Mouse (Mus musculus): ENCODE data around the gene Acap3.

DNA sequence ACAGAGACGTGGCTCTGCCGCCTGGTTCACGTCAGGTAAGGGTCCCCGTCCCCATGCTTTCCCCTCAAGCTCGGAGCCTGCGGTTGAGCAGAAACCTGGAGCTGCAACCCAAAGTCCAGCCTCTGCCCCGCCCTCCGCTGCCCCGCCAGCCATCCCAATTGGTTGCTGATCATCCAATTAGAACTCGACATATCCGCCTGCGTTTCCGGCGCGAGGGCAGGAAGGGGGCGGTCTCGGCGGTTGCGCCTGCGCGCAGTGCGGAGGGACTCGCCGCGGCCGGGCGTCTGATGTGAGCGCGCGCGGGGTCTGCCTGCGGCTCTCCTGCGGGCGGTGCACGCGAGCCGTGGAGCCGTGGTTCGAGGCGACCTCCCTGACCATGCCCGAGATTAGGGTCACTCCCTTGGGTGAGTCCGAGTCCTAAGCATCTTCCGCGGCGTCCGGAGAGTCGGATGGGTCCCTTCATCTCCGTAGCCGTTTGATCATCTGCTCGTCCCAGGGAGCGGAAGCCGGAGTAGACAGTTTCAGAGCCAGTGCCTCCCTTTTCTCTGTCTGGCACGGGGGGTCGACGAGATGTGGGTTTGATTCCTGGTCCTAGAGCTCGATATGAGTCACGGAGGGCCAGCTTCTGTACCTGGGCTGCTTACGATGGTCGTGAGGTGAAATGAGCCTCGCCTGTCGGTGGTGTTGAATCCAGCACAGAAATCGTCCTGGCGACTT lies 22.1 kb upstream of the Acap3 start, which contains the start of the genes Cptp and Ints11:
- no peak for TF ChIP-seq GATA1 (IDR thresholded peaks at IDR 0.05; ENCODE audit: low read length)
- TF ChIP-seq TAL1 (IDR thresholded peaks at IDR 0.05; ENCODE audit: low read length) = no peak
